Mouse (Mus musculus): ENCODE measurements at regions not wholly inside any gene's neighbourhood (a gene's known extent, or its start where the extent isn't known, plus 50 kb on each side); places are given as distances from the start of the nearest gene placed in this dataset.

DNA sequence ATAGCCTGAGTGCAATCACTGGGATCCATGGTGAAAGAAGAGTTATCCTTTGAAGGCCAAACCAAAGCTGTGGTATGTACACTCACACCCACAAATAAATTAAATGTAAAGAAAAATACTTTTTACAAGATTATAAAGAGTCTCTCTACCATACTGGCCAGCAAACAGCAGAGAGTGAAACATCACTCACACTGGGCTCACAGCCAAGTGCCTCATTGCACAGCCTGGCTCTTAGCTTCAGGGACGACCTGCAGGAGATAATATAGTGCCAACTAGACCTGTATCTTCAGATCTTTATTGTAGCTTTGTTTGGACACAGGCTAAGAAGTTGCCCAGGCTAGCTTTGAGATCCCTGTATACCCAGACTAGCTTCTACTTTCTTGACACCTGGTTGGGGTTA, 174.1 kb upstream of the Irx5 start:
- no peak for TF ChIP-seq CTCF (IDR thresholded peaks at IDR 0.05; ENCODE audit: low read depth)
- no peak for TF ChIP-seq EP300 (IDR thresholded peaks at IDR 0.05; ENCODE audit: low read depth)

Data from liver, postnatal 0 days (tissue).